ENCODE assay signal across 15 mouse cellular contexts in the genomic region with DNA sequence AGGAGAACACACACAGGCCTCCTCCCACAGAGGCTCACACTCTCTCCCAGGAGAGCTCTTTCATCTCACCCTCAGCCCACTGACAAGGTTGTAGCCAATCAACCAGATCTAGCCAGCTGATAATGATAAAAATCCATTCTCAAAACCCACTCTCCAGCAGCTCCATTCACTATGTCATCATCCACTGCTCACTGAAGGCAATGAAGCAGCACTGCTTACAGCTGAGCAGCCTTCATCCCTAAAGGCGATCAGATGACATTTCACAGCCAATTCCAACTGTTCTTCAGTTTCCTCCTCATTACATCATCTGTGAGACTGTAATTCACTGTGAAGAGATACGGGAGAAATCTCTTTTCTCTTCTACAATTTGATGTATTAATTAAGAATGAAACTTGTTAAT.
"Had no signal": no experiment of that assay in that cellular context is flagged by ENCODE, and none has a peak within 500 bp of the region (broad histone marks: within the 10 kb centered on the region; RNA-seq: fewer than 3 reads in every experiment).

No protein-coding gene starts in this region.

- H3K9me3 ChIP-seq: midbrain, embryonic 10.5 days; midbrain, embryonic 12.5 days; neural tube, embryonic 12.5 days; stomach, embryonic 15.5 days had no signal

- ATAC-seq: midbrain, embryonic 16.5 days had no signal

- H3K27ac ChIP-seq: midbrain, embryonic 10.5 days; midbrain, embryonic 12.5 days; neural tube, embryonic 12.5 days; stomach, embryonic 15.5 days; stomach, postnatal 0 days had no signal

- H3K4me2 ChIP-seq: lung, embryonic 14.5 days; midbrain, embryonic 12.5 days; neural tube, embryonic 12.5 days; stomach, embryonic 15.5 days had no signal

- DNase-seq: lung, adult 18-20 months; lung, embryonic 14.5 days; lung, postnatal 10 days; lung, postnatal 4 days; midbrain, embryonic 14.5 days; right cerebral cortex, postnatal 14 days; thymus, adult 18-20 months; thymus, postnatal 14 days; thymus, postnatal 36 days had no signal

- H3K27me3 ChIP-seq: midbrain, embryonic 12.5 days; neural tube, embryonic 12.5 days; stomach, embryonic 15.5 days had no signal

- H3K9ac ChIP-seq: lung, embryonic 14.5 days; midbrain, embryonic 12.5 days; neural tube, embryonic 12.5 days; stomach, embryonic 15.5 days had no signal

- H3K4me1 ChIP-seq: midbrain, embryonic 10.5 days; midbrain, embryonic 12.5 days; neural tube, embryonic 12.5 days; stomach, embryonic 15.5 days had no signal

- H3K4me3 ChIP-seq: midbrain, embryonic 10.5 days; midbrain, embryonic 12.5 days; neural tube, embryonic 12.5 days; stomach, embryonic 15.5 days had no signal
